Mouse (Mus musculus) limb, embryonic 13.5 days (tissue): ENCODE measurements at regions not wholly inside any gene's neighbourhood (a gene's known extent, or its start where the extent isn't known, plus 50 kb on each side); places are given as distances from the start of the nearest gene placed in this dataset.

ENCODE experiments used
- ATAC-seq: fragments of 200-750 bp; cut with Nextera tagmentation; 2 replicates; pipeline ENCODE4 v1.8.0; 2017; ENCODE audit warnings: low read depth, moderate number of reproducible peaks, moderate TSS enrichment; ENCODE audit not compliant: low FRiP score
- H3K27ac ChIP-seq: fragments of 300-500 bp; sonication (generic); 2 replicates; pipeline ENCODE4 v1.5.1; 2015; ENCODE audit warnings: inconsistent platforms, mild to moderate bottlenecking, moderate library complexity
- H3K27me3 ChIP-seq: fragments of 300-500 bp; sonication (generic); 2 replicates; pipeline ENCODE4 v1.6.1; 2015; ENCODE audit warnings: mild to moderate bottlenecking, inconsistent platforms
- H3K36me3 ChIP-seq: fragments of 300-500 bp; sonication (generic); 2 replicates; pipeline ENCODE4 v1.6.1; 2015; ENCODE audit warnings: inconsistent platforms, mild to moderate bottlenecking, moderate library complexity
- H3K4me1 ChIP-seq: fragments of 300-500 bp; sonication (generic); 2 replicates; pipeline ENCODE4 v1.6.1; 2015; ENCODE audit warnings: inconsistent platforms
- H3K4me2 ChIP-seq: fragments of 300-500 bp; sonication (generic); replicated peaks from 2 replicates; pipeline ENCODE4 v1.6.1; 2015; ENCODE audit warnings: inconsistent platforms, mild to moderate bottlenecking, moderate library complexity
- H3K4me3 ChIP-seq: fragments of 300-500 bp; sonication (generic); 2 replicates; pipeline ENCODE4 v1.5.1; 2015; ENCODE audit warnings: moderate library complexity, mild to moderate bottlenecking, inconsistent platforms
- H3K9ac ChIP-seq: fragments of 300-500 bp; sonication (generic); 2 replicates; pipeline ENCODE4 v1.6.1; 2015; ENCODE audit warnings: mild to moderate bottlenecking, inconsistent platforms
- H3K9me3 ChIP-seq: fragments of 300-500 bp; sonication (generic); 2 replicates; pipeline ENCODE4 v1.6.1; 2016; ENCODE audit warnings: inconsistent platforms
- WGBS: fragments of 180-500 bp; shearing (Covaris S2); methylation state at CpG from one replicate; pipeline ENCODE4 v1.1.7; 2015; 5-methylcytosine and 5-hydroxymethylcytosine counted together

DNA sequence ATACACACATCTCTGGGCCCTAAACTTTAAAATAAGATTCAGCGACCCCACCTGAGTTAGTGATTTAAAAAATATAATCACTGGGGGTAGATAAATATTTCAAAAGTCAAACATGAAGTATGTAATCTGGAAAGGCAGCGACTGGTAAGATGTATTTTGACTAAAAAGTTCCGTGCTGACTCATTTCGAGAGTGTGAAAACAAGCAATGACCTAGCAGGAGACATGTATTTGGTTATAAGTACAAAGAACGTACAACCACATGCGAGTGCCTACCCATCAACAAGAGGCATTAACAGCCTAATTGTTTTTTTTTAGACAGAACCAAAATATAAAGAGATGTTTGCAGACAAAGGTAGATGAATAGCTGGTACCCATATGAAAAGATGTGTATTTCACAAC, 57.0 kb upstream of the Pkdcc start:
- Histone ChIP-seq H3K4me2 (no peak overlapping the region), H3K4me3 (no peak overlapping the region), H3K9me3 (no peaks in the 10 kb centered on the region), H3K4me1 (0 out of 2 replicates have a peak, but pooled peaks cover 13% of the 10 kb centered on the region), H3K36me3 (no peaks in the 10 kb centered on the region), H3K27me3 (peaks cover 80% of the 10 kb centered on the region), H3K9ac (no peak overlapping the region), H3K27ac (no peak overlapping the region)
- WGBS: 86% methylated on average over 6 of the region's 6 CpGs
- ATAC-seq: no peak

DNA sequence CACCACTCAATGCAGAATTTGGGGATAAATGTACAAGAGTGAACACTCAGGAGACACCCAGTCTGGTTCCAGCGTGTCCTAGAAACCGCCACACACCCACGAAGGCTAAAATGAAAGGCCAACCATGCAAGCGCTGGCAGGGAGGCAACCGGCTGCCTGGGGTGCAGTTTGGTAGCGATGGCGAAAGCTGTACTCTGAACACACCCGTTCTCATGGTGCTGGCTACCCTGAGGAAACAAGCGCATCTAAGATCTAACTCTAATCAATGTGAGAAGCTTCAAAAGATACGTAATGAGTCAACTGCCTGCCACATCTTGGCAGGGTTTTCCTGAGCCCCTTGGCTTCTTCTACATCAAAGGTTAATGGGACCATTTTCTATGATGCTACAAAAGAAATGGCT, 56.4 kb upstream of the Pkdcc start:
- Histone ChIP-seq H3K9me3 (no peaks in the 10 kb centered on the region), H3K27ac (no peak overlapping the region), H3K27me3 (peaks cover 86% of the 10 kb centered on the region), H3K4me2 (no peak overlapping the region), H3K4me3 (no peak overlapping the region), H3K4me1 (peaks cover 14% of the 10 kb centered on the region), H3K9ac (no peak overlapping the region), H3K36me3 (no peaks in the 10 kb centered on the region)
- ATAC-seq: no peak
- 90% methylated on average over 10 of the region's 10 CpGs for WGBS

DNA sequence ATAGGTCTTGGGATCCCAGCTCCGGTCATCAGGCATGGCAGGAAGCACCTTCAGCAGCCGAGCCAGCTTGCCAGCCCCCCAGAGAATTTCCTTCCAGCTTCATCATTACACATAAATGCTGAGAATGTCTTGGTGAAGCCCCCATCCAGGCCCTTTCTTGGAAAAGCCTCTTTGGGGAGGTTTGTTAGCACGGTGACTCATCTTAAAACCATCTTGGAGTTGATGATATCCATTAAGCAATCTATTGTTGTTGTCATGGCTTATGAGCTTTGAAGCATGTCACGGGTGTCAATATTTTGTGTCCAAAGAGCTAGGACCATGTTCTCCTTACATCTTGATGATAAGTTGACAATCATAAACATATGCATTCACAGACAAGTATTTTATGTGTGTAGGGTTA, 55.5 kb upstream of the Pkdcc start:
- ATAC-seq: no peak
- no peak overlapping the region for H3K27ac ChIP-seq
- H3K27me3 ChIP-seq: peaks cover 96% of the 10 kb centered on the region
- H3K9ac ChIP-seq: no peak overlapping the region
- H3K4me3 ChIP-seq: no peak overlapping the region
- no peak overlapping the region for H3K4me2 ChIP-seq
- no peaks in the 10 kb centered on the region for H3K9me3 ChIP-seq
- H3K4me1 ChIP-seq: peaks cover 24% of the 10 kb centered on the region
- WGBS: 84% methylated on average over 4 of the region's 4 CpGs
- H3K36me3 ChIP-seq: no peaks in the 10 kb centered on the region

DNA sequence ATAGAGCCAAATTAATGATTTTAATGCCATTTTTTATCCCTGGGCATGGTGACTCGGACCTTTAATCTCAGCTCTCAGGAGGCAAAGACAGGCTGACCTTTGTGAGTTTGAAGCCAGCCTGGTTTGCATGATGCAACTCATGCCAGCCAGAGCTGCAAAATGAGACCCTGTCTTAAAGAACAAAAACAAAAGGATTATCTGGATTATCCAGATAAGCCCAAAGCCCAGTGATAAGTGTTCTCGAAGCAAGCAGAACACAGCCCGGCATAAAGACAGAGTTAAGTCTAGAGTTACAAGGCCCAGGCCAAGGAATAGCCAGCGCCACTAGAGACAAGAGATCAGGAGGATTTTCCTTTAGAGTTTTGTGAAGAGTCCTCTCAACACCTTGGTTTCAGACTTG, 54.8 kb upstream of the Pkdcc start:
- H3K4me1 ChIP-seq: peaks cover 26% of the 10 kb centered on the region
- 56% methylated on average over 4 of the region's 4 CpGs for WGBS
- H3K4me3 ChIP-seq: no peak overlapping the region
- H3K9me3 ChIP-seq: no peaks in the 10 kb centered on the region
- H3K27me3 ChIP-seq: peaks cover 97% of the 10 kb centered on the region
- H3K36me3 ChIP-seq: no peaks in the 10 kb centered on the region
- no peak overlapping the region for H3K27ac ChIP-seq
- no peak overlapping the region for H3K9ac ChIP-seq
- H3K4me2 ChIP-seq: no peak overlapping the region
- no peak for ATAC-seq

DNA sequence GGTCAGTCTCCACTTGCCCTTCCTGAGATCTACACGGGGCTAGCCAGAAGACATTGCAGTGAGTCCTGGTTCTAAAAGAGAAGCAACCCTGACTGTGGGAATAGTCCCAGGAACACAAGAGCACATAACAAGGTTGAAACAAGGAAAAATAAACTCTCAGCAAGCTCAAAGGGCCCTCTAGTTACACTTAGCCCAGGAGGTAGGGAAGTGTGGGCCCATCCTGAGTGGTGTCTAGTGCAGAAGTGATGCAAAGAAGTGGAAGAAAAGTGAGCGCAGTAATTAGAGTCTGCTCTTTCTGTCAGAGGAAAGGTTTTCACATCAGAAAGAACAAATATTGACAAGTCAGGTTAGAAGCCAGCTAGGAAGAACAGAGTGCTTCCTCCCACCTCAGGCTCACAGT, 53.4 kb upstream of the Pkdcc start:
- Histone ChIP-seq H3K27ac (no peak overlapping the region), H3K27me3 (peaks cover 97% of the 10 kb centered on the region), H3K36me3 (no peaks in the 10 kb centered on the region), H3K9me3 (no peaks in the 10 kb centered on the region), H3K9ac (no peak overlapping the region), H3K4me2 (no peak overlapping the region), H3K4me3 (no peak overlapping the region), H3K4me1 (peaks cover 25% of the 10 kb centered on the region)
- no peak for ATAC-seq
- 82% methylated on average over 2 of the region's 2 CpGs for WGBS

DNA sequence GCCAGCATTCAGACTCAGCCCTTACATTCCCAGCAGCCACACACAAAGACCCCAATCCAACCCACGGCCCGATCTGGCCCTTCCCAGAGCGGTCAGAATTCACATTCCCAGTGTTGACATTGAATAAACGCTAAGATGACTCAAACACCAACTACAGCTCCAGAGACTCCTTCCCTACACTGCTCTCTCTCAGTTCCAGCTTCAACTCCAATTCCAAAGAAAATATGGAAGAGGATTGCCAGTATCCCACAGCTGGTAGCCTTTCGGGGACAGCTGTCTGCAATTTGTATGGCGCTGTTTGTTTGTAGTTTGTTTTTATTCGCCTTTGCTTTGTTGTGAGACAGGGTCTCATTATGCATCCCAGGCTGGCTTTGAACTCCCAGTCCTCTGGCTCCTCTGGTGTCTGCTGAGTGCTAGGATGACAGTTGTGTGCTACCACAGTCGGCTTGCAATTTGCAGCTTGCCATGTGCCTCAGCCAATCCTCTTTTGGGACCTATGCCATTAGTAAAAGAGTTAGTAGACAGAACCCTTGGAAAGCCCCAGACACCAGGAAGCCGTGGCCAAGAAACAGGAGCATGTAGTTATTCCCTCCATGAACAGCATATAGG, 51.0 kb upstream of the Pkdcc start:
- ATAC-seq: no peak
- no peaks in the 10 kb centered on the region for H3K9me3 ChIP-seq
- H3K9ac ChIP-seq: no peak overlapping the region
- peaks cover 86% of the 10 kb centered on the region for H3K27me3 ChIP-seq
- H3K27ac ChIP-seq: no peak overlapping the region
- no peaks in the 10 kb centered on the region for H3K36me3 ChIP-seq
- peaks cover 32% of the 10 kb centered on the region for H3K4me1 ChIP-seq
- H3K4me2 ChIP-seq: no peak overlapping the region
- WGBS: 13% methylated on average over 9 of the region's 9 CpGs
- H3K4me3 ChIP-seq: no peak overlapping the region

DNA sequence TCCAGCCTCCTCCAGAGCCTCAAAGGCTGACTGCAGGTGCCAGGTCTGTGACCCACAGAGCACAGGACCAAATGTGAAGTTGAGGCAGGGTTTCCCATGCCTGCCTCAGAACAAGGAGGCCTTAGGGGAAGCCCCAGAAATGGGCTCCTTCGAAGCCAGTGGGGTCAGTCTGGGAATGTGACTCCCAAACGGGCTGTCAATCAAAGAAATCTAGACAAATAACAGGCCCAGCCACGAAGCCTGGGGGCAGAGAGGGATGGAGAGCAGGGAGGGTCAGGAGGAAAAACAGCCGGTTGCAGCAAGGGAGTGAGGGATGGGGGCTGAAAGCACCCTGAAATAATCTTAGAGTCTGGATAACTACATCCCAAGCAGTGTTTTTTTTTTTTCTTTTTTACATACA, 50.4 kb upstream of the Pkdcc start:
- peaks cover 80% of the 10 kb centered on the region for H3K27me3 ChIP-seq
- no peak overlapping the region for H3K27ac ChIP-seq
- 12% methylated on average over 4 of the region's 4 CpGs for WGBS

DNA sequence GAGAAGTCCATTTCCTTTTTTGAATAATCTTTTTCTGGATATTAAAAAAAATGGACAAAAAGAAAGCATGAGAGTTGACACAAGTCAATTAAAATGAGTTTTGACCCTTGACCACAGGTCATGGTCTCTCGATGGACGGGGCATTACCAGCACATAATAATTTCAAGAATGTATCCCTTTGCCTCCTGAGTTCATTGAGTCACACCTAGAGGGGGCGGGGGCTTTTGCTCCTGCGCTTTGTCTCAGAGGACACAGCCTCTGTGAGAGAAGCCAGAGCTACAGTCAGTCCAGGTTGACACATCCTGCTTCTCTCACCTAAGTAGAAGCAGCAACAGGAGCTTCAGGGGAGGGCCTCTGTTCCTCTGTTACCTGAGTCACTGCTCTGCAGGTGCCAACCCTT, 50.0 kb upstream of the Pkdcc start:
- 25% methylated on average over 4 of the region's 4 CpGs for WGBS
- H3K27me3 ChIP-seq: peaks cover 76% of the 10 kb centered on the region

More for the DNA sequence above, 50.4 kb upstream of the Pkdcc start:
- no peak for ATAC-seq
- no peaks in the 10 kb centered on the region for H3K36me3 ChIP-seq
- no peaks in the 10 kb centered on the region for H3K9me3 ChIP-seq
- peaks cover 32% of the 10 kb centered on the region for H3K4me1 ChIP-seq
- no peak overlapping the region for H3K4me2 ChIP-seq
- H3K9ac ChIP-seq: no peak overlapping the region
- H3K4me3 ChIP-seq: no peak overlapping the region

More for the DNA sequence above, 50.0 kb upstream of the Pkdcc start:
- Histone ChIP-seq H3K27ac (no peak overlapping the region), H3K9ac (no peak overlapping the region), H3K4me2 (no peak overlapping the region), H3K4me1 (peaks cover 32% of the 10 kb centered on the region), H3K4me3 (no peak overlapping the region), H3K36me3 (no peaks in the 10 kb centered on the region), H3K9me3 (no peaks in the 10 kb centered on the region)
- ATAC-seq: no peak
